Mouse (Mus musculus): ENCODE data around the gene Uvssa. TPM values are rescaled to one million over a fixed set of nuclear protein-coding genes. Genes with fewer than 3 reads are reported as not detected.

Gene Uvssa
- polyA plus RNA-seq, 1 experiment from 2014 or later, result 10.9 TPM

GRCm38 (mm10) chr5:33349205-33349604 lies 29.1 kb upstream of the Uvssa start:
- Histone ChIP-seq H3K36me3 (peaks cover 9% of the 10 kb centered on the region; the same call in 1 of the 2 replicates), H3K4me3 (no peak overlapping the region), H3K4me1 (peaks cover 13% of the 10 kb centered on the region), H3K9me3 (no peaks in the 10 kb centered on the region), H3K9ac (no peak overlapping the region), H3K27me3 (no peaks in the 10 kb centered on the region), H3K4me2 (replicated peaks) (no peak overlapping the region), H3K27ac (no peak overlapping the region)
- ATAC-seq (ENCODE audit: insufficient number of reproducible peaks, insufficient read depth, low FRiP score, low TSS enrichment), result no peak
- WGBS, result 92% methylated on average over 5 of the region's 5 CpGs

DNA sequence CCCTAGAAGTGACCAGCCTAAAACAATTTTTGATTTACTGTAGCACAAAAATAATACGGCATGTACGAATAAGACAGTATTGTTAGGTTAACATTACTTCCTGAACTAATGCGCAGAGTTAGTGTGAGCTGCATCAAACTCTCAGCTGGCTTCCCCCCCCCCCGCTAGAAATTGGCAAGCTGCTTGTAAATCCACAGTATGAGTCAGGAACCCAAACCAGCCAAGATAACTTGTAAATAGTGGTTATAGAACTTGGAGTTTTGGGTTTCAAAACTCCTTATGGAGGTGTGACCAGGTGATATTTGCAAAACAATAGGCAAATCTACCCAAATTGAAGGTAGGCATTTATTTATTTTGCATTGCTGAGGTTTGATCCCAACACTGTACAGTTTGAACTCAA lies 28.6 kb upstream of the Uvssa start:
- Histone ChIP-seq H3K4me3 (no peak overlapping the region), H3K9me3 (no peaks in the 10 kb centered on the region), H3K4me2 (replicated peaks) (no peak overlapping the region), H3K27ac (no peak overlapping the region), H3K36me3 (peaks cover 9% of the 10 kb centered on the region; the same call in 1 of the 2 replicates), H3K27me3 (no peaks in the 10 kb centered on the region), H3K4me1 (peaks cover 13% of the 10 kb centered on the region), H3K9ac (no peak overlapping the region)
- WGBS, result 98% methylated on average over 3 of the region's 4 CpGs
- no peak for ATAC-seq (ENCODE audit: insufficient number of reproducible peaks, insufficient read depth, low FRiP score, low TSS enrichment)

DNA sequence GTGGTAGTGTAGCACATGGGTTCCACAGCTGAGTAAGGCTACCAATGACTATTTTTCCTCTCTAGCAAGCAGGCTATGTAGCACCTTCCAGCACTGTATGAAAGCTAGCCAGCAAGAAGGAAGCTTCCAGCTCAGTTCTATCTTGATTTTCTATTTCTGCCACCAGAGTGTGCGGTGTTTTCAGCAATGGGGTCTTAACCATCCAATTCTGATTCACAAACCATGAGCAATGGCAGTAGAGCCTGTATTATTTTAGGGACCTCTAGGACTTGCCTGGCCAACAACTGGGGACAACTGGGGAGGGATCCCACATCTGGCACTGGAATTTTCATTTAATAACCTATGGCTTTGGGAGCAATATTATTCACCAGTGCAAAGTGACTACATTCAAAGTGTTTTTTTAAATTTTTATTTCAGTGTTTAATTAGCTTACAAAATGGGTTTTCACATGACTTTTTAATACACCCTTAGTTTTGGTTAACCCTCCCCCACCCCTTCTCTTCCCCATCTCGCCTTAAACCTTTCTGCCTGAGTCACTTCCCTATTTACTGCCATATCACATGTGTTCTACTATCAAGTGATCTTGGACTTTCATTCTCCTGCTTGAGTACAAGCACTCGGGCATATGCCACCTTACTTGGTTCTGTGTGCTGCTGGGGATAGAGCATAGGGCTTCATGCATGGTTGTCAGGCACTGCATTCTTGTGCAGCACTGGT lies 26.6 kb upstream of the Uvssa start:
- ATAC-seq (ENCODE audit: insufficient number of reproducible peaks, insufficient read depth, low FRiP score, low TSS enrichment), result no peak
- Histone ChIP-seq H3K9ac (no peak overlapping the region), H3K4me2 (replicated peaks) (no peak overlapping the region), H3K4me3 (no peak overlapping the region), H3K27ac (no peak overlapping the region), H3K4me1 (peaks cover 13% of the 10 kb centered on the region), H3K9me3 (no peaks in the 10 kb centered on the region), H3K36me3 (no peaks in the 10 kb centered on the region), H3K27me3 (no peaks in the 10 kb centered on the region)
- 86% methylated on average over 3 of the region's 3 CpGs for WGBS

GRCm38 (mm10) chr5:33352273-33352645 lies 26.1 kb upstream of the Uvssa start:
- WGBS, result 72% methylated on average over 8 of the region's 8 CpGs
- Histone ChIP-seq H3K4me3 (no peak overlapping the region), H3K9ac (no peak overlapping the region), H3K27me3 (no peaks in the 10 kb centered on the region), H3K4me2 (replicated peaks) (no peak overlapping the region), H3K36me3 (no peaks in the 10 kb centered on the region), H3K9me3 (no peaks in the 10 kb centered on the region), H3K4me1 (peaks cover 13% of the 10 kb centered on the region), H3K27ac (no peak overlapping the region; the same call in 1 of the 2 replicates)
- no peak for ATAC-seq (ENCODE audit: insufficient number of reproducible peaks, insufficient read depth, low FRiP score, low TSS enrichment)

DNA sequence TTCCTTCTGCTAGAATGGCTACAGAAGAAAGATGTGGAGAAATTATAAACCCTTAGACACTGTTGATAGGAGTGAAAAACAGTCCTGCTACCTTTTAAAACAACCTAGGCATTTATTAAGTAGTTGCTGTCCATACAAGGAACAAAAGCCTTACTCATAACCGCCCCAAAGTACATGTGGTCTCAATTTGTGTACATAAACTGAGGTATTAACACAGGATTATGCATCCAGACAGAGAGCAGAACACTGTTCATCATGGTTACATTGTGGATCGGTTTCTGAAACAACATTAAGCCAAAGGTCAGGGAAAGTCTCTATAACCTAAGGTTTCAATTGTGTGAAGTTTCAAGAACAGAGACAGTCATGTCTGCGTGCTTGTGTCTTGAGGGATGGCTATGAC lies 25.3 kb upstream of the Uvssa start:
- H3K27ac ChIP-seq, result peak overlapping the region; percentile 54; the same call in 1 of the 2 replicates
- 25% methylated on average over 3 of the region's 3 CpGs for WGBS
- H3K36me3 ChIP-seq, result no peaks in the 10 kb centered on the region
- no peak overlapping the region for H3K9ac ChIP-seq
- no peak overlapping the region for H3K4me3 ChIP-seq
- H3K4me2 ChIP-seq (replicated peaks), result no peak overlapping the region
- H3K4me1 ChIP-seq, result peaks cover 13% of the 10 kb centered on the region
- no peaks in the 10 kb centered on the region for H3K9me3 ChIP-seq
- H3K27me3 ChIP-seq, result no peaks in the 10 kb centered on the region
- no peak for ATAC-seq (ENCODE audit: insufficient number of reproducible peaks, insufficient read depth, low FRiP score, low TSS enrichment)

- Histone ChIP-seq H3K36me3 (peaks cover 40% of the 10 kb centered on the region), H3K27me3 (no peaks in the 10 kb centered on the region), H3K27ac (no peak overlapping the region), H3K9me3 (no peaks in the 10 kb centered on the region), H3K4me3 (no peak overlapping the region), H3K9ac (no peak overlapping the region), H3K4me2 (replicated peaks) (no peak overlapping the region), H3K4me1 (peaks cover 7% of the 10 kb centered on the region)
- 93% methylated on average over 1 of the region's 1 CpGs for WGBS
- ATAC-seq (ENCODE audit: insufficient number of reproducible peaks, insufficient read depth, low FRiP score, low TSS enrichment), result no peak
Observed at GRCm38 (mm10) chr5:33357494-33357893, 20.9 kb upstream of the Uvssa start.

GRCm38 (mm10) chr5:33358467-33358866 lies 19.9 kb upstream of the Uvssa start:
- Histone ChIP-seq H3K9me3 (no peaks in the 10 kb centered on the region), H3K4me2 (replicated peaks) (no peak overlapping the region), H3K36me3 (peaks cover 49% of the 10 kb centered on the region), H3K4me3 (no peak overlapping the region), H3K27ac (no peak overlapping the region), H3K9ac (no peak overlapping the region), H3K27me3 (no peaks in the 10 kb centered on the region), H3K4me1 (no peaks in the 10 kb centered on the region)
- WGBS, result 96% methylated on average over 4 of the region's 4 CpGs
- ATAC-seq (ENCODE audit: insufficient number of reproducible peaks, insufficient read depth, low FRiP score, low TSS enrichment), result no peak

DNA sequence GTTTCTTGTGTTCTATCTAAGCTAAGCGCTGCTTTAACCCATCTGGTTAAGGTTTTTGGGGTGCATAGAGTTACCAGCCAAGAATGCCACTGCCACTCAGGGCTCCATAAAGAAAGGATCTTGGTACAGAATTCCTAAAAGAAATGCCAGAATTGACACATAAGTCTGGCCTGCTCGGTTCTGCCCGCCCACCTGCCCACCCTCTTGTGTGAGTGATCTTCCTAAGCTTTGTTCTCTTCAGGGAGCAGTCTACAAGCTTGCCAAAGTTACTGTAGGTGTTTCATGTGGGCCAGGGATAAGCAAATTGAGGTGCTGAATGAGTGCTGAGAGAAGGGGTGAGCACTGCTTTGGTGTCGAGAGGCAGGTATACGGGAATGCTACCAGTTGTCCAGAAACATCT lies 15.1 kb upstream of the Uvssa start:
- Histone ChIP-seq H3K4me1 (no peaks in the 10 kb centered on the region), H3K9me3 (no peaks in the 10 kb centered on the region), H3K27me3 (no peaks in the 10 kb centered on the region), H3K27ac (no peak overlapping the region), H3K4me2 (replicated peaks) (no peak overlapping the region), H3K9ac (no peak overlapping the region), H3K36me3 (peaks cover 93% of the 10 kb centered on the region), H3K4me3 (no peak overlapping the region)
- no peak for ATAC-seq (ENCODE audit: insufficient number of reproducible peaks, insufficient read depth, low FRiP score, low TSS enrichment)
- 96% methylated on average over 5 of the region's 5 CpGs for WGBS

DNA sequence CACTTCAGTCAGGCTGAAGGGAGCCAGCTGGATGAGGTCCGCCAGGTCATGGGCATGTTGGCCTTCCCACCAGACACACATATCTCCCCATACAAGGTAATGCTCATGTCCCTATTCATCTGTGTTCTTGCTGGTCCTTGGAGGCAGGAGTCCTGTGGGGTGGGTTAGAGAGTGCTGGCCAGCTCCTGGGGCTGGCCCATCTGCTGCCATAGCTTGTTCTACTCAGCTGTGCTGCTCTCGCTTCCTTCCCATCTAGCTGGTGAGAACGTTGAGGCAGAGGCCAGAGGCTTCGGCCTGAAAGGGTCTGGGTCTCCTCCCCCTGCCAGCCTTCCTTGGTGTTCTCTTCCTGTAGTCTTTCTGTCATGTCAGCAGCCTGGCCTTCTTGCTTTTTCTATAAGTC lies 9.7 kb upstream of the Uvssa start:
- Histone ChIP-seq H3K27ac (no peak overlapping the region), H3K27me3 (no peaks in the 10 kb centered on the region), H3K4me1 (no peaks in the 10 kb centered on the region), H3K4me3 (no peak overlapping the region), H3K4me2 (replicated peaks) (no peak overlapping the region), H3K9me3 (no peaks in the 10 kb centered on the region), H3K9ac (no peak overlapping the region), H3K36me3 (peaks cover 95% of the 10 kb centered on the region)
- WGBS, result 82% methylated on average over 4 of the region's 4 CpGs
- no peak for ATAC-seq (ENCODE audit: insufficient number of reproducible peaks, insufficient read depth, low FRiP score, low TSS enrichment)

GRCm38 (mm10) chr5:33371137-33371536 lies 7.2 kb upstream of the Uvssa start:
- Histone ChIP-seq H3K4me3 (no peak overlapping the region), H3K9me3 (no peaks in the 10 kb centered on the region), H3K4me2 (replicated peaks) (no peak overlapping the region), H3K9ac (no peak overlapping the region), H3K27me3 (no peaks in the 10 kb centered on the region), H3K4me1 (no peaks in the 10 kb centered on the region), H3K36me3 (peaks cover 75% of the 10 kb centered on the region), H3K27ac (no peak overlapping the region)
- no peak for ATAC-seq (ENCODE audit: insufficient number of reproducible peaks, insufficient read depth, low FRiP score, low TSS enrichment)

DNA sequence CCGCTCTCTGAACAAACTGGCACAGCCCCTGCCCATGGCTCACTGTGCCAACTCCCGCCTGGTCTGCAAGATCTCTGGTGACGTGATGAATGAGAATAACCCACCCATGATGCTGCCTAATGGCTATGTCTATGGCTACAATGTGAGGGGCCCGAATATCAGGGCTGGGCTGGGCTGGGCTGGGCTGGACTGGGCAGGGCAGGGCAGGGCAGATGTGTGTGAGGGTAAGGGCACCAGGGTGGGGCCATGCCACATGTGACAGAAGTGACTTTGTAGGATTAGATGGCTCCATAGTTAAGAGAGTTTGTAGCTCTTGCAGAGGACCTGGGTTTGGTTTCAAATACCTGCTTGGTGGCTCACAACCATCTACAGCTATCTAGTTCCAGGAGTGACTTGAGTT lies 6.7 kb upstream of the Uvssa start:
- Histone ChIP-seq H3K4me1 (no peaks in the 10 kb centered on the region), H3K27ac (no peak overlapping the region), H3K36me3 (peaks cover 70% of the 10 kb centered on the region), H3K9me3 (no peaks in the 10 kb centered on the region), H3K9ac (no peak overlapping the region), H3K4me3 (no peak overlapping the region), H3K4me2 (replicated peaks) (no peak overlapping the region), H3K27me3 (no peaks in the 10 kb centered on the region)
- no peak for ATAC-seq (ENCODE audit: insufficient number of reproducible peaks, insufficient read depth, low FRiP score, low TSS enrichment)
- WGBS, result 91% methylated on average over 4 of the region's 4 CpGs

DNA sequence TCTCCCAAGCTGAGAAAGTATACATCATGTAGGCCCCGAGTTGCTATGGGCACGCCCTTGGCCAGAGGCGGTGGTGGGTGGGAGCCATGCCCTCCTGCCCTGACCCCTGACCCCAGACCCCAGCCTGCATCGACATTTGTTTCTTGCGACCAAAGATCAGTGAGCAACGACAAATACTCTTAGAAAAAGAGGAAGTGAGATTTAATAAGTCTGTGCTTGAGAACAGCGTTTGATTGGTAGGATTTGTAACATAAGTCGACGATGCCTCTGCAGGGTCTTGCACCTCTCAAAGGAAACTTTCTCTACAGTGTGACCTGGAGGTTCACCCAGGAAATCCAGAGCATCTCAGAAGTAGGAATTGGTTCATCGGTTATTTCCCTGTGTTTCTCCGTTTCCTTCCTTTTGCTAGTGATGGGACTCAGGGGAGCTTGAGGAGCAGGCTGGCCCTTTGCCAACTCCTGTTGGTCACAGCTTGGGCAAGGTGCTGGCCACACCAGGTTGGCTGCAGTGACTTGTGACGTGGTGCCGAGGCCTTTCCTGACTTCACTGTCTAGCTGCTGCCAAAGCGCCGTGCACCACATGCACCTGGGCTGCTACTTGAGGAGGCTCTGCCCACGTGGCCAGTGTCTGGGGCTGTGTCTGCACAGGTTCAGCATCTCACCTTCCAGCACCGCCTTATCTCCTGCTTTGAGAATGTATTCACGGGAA lies 5.9 kb upstream of the Uvssa start:
- H3K36me3 ChIP-seq, result peaks cover 61% of the 10 kb centered on the region
- no peak overlapping the region for H3K4me3 ChIP-seq
- no peak for ATAC-seq (ENCODE audit: insufficient number of reproducible peaks, insufficient read depth, low FRiP score, low TSS enrichment)
- H3K27me3 ChIP-seq, result no peaks in the 10 kb centered on the region
- 0 out of 2 replicates have a peak, but pooled peaks cover 1% of the 10 kb centered on the region for H3K4me1 ChIP-seq
- 84% methylated on average over 18 of the region's 18 CpGs for WGBS
- no peaks in the 10 kb centered on the region for H3K9me3 ChIP-seq
- H3K9ac ChIP-seq, result no peak overlapping the region
- no peak overlapping the region for H3K4me2 ChIP-seq (replicated peaks)
- no peak overlapping the region for H3K27ac ChIP-seq
